Mouse (Mus musculus): ENCODE measurements at regions not wholly inside any gene's neighbourhood (a gene's known extent, or its start where the extent isn't known, plus 50 kb on each side); places are given as distances from the start of the nearest gene placed in this dataset.

DNA sequence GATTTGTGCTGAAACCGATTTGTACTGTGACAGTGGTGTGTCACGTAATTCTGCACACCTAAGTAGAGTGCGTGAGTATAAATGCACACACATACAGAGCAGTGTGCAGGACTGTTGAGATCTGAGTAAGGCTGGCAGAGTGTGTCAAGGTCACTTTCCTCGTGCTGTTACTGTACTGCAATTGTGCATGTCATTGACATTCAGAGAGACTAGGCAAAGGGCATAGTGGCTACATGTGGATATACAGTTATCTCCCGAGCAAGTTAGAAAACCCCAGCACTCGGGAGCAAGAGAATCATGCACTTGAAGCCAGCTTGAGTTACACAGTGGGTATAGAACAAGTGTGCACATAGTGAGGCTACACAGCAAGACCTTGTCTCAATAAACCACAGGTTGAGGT is 110.5 kb upstream of the Magi3 start:
- H3K27me3 ChIP-seq (replicated peaks; ENCODE audit: control insufficient read depth, insufficient read depth, low read length): no peaks in the 10 kb centered on the region
- no peak overlapping the region for H3K27ac ChIP-seq (ENCODE audit: low read depth, low read length)
- 82% methylated on average over 6 of the region's 6 CpGs for WGBS
- H3K9me3 ChIP-seq (ENCODE audit: control insufficient read depth): no peaks in the 10 kb centered on the region
- no peak overlapping the region for H3K9ac ChIP-seq (ENCODE audit: low read depth, low read length)
- H3K4me1 ChIP-seq (replicated peaks; ENCODE audit: control insufficient read depth, insufficient read depth, low read length): no peaks in the 10 kb centered on the region
- no peak for ATAC-seq
- H3K36me3 ChIP-seq (ENCODE audit: control insufficient read depth, insufficient read depth): no peaks in the 10 kb centered on the region
- no peak for TF ChIP-seq CTCF (IDR thresholded peaks at IDR 0.05; ENCODE audit: low read depth)
- H3K4me2 ChIP-seq (replicated peaks; ENCODE audit: low read depth): no peak overlapping the region
- no peak overlapping the region for H3K4me3 ChIP-seq (ENCODE audit: low read depth, low read length)

DNA sequence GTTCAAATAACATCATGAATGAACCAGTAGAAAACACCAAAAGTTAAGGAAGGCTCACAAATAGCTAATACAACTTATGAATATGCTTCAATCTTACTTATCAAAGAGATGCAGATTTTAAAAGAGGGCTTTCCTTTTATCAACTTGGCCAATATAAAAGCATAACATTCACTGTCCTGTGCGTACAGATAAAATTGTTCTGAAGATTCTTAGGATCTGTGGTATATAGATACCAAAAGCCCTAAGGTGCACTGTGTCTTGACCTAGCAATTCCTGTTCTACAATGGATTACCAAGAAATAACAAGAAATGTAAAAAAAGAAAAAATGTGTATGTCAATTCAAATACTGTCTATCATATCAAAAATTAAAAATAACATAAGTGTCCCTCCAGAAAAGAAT is 107.7 kb upstream of the Magi3 start:
- no peak for TF ChIP-seq CTCF (IDR thresholded peaks at IDR 0.05; ENCODE audit: low read depth)
- ATAC-seq: no peak
- WGBS: 100% methylated on average over 1 of the region's 1 CpGs
- no peaks in the 10 kb centered on the region for H3K27me3 ChIP-seq (replicated peaks; ENCODE audit: control insufficient read depth, insufficient read depth, low read length)
- no peaks in the 10 kb centered on the region for H3K9me3 ChIP-seq (ENCODE audit: control insufficient read depth)
- H3K27ac ChIP-seq (ENCODE audit: low read depth, low read length): no peak overlapping the region
- H3K36me3 ChIP-seq (ENCODE audit: control insufficient read depth, insufficient read depth): no peaks in the 10 kb centered on the region
- no peak overlapping the region for H3K4me2 ChIP-seq (replicated peaks; ENCODE audit: low read depth)
- no peaks in the 10 kb centered on the region for H3K4me1 ChIP-seq (replicated peaks; ENCODE audit: control insufficient read depth, insufficient read depth, low read length)
- H3K4me3 ChIP-seq (ENCODE audit: low read depth, low read length): no peak overlapping the region
- no peak overlapping the region for H3K9ac ChIP-seq (ENCODE audit: low read depth, low read length)

DNA sequence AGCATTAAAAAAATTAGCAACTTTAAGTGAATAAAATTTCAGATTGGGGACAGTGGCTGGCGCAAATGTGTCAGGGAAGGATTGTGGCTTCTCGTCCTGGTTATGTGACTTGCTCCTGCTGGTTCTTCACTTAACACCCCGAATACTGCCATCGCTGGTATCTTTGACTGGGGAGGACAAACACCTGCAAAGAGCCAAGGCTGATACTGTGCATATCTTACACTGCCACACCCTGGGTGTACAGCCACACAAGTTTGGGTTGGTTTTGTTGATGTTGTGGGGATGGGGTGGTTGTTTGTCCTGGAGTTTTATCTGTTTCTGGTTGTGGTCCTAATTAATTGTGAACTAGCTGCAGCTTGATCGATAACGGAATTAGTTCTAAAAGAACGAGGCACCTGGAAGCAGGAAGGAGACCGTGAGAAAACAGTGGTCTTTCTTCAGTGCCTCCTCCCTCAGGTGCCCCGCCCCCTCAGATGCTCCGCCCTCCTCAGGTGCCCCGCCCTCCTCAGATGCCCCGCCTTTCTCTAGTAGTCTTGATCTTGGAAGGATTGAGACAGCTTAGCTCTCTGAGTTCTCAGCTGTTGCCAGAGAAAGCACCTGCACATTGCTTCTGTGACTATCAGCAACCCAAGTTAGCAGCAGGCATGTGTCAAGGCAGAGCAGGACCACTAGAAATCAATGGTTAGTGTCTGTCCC is 107.0 kb upstream of the Magi3 start:
- Histone ChIP-seq H3K36me3 (ENCODE audit: control insufficient read depth, insufficient read depth) (no peaks in the 10 kb centered on the region), H3K4me3 (ENCODE audit: low read depth, low read length) (no peak overlapping the region), H3K4me2 (replicated peaks; ENCODE audit: low read depth) (no peak overlapping the region), H3K4me1 (replicated peaks; ENCODE audit: control insufficient read depth, insufficient read depth, low read length) (no peaks in the 10 kb centered on the region), H3K9me3 (ENCODE audit: control insufficient read depth) (no peaks in the 10 kb centered on the region), H3K9ac (ENCODE audit: low read depth, low read length) (no peak overlapping the region), H3K27me3 (replicated peaks; ENCODE audit: control insufficient read depth, insufficient read depth, low read length) (no peaks in the 10 kb centered on the region), H3K27ac (ENCODE audit: low read depth, low read length) (no peak overlapping the region)
- WGBS: 85% methylated on average over 12 of the region's 12 CpGs
- no peak for TF ChIP-seq CTCF (IDR thresholded peaks at IDR 0.05; ENCODE audit: low read depth)
- ATAC-seq: no peak

DNA sequence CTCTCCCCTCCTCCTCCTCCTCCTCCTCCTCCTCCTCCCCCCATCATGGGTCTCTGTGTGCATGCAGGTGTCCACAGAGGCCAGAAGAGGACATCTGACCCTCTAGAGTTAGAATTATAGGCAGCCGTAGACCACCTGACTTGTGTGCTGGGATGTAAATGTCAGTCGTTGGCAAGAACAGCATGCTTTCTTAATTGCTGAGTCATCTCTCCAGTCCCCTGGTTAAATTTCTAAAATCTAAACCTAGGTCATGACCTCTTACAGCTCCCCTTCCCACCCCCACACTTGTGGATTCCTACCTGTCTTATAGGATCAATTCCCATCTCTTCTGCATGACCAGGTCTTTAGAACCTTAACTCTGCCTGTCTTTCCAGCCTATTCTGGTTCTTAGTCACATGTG is 102.4 kb upstream of the Magi3 start:
- no peak overlapping the region for H3K9ac ChIP-seq (ENCODE audit: low read depth, low read length)
- no peak overlapping the region for H3K27ac ChIP-seq (ENCODE audit: low read depth, low read length)
- WGBS: 67% methylated on average over 2 of the region's 2 CpGs
- H3K9me3 ChIP-seq (ENCODE audit: control insufficient read depth): no peaks in the 10 kb centered on the region
- H3K4me1 ChIP-seq (replicated peaks; ENCODE audit: control insufficient read depth, insufficient read depth, low read length): no peaks in the 10 kb centered on the region
- ATAC-seq: no peak
- H3K4me2 ChIP-seq (replicated peaks; ENCODE audit: low read depth): no peak overlapping the region
- H3K4me3 ChIP-seq (ENCODE audit: low read depth, low read length): no peak overlapping the region
- TF ChIP-seq CTCF (IDR thresholded peaks at IDR 0.05; ENCODE audit: low read depth): no peak
- H3K27me3 ChIP-seq (replicated peaks; ENCODE audit: control insufficient read depth, insufficient read depth, low read length): no peaks in the 10 kb centered on the region
- no peaks in the 10 kb centered on the region for H3K36me3 ChIP-seq (ENCODE audit: control insufficient read depth, insufficient read depth)

DNA sequence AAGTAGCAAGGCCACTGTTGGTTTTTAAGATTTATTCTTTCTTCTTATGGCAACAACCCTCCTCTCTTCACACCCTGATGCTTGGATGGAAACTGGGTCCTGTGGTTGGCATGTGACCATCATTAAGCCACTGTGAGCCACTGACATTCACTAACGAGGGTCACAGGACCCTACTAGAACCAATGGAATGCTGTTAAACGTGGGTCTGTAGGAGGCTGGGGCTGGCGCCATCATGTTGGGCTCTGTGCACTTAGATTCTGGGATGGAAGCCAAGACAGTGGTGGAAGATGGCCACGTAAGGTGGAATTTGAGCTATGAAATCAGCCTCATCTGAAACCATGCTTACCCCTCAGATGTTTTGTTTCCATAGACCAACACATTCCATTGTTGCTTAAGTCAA is 100.2 kb upstream of the Magi3 start:
- no peak overlapping the region for H3K4me3 ChIP-seq (ENCODE audit: low read depth, low read length)
- no peak overlapping the region for H3K27ac ChIP-seq (ENCODE audit: low read depth, low read length)
- WGBS: 67% methylated on average over 4 of the region's 4 CpGs
- ATAC-seq: no peak
- H3K27me3 ChIP-seq (replicated peaks; ENCODE audit: control insufficient read depth, insufficient read depth, low read length): no peaks in the 10 kb centered on the region
- no peak overlapping the region for H3K4me2 ChIP-seq (replicated peaks; ENCODE audit: low read depth)
- no peaks in the 10 kb centered on the region for H3K9me3 ChIP-seq (ENCODE audit: control insufficient read depth)
- no peaks in the 10 kb centered on the region for H3K36me3 ChIP-seq (ENCODE audit: control insufficient read depth, insufficient read depth)
- H3K9ac ChIP-seq (ENCODE audit: low read depth, low read length): no peak overlapping the region
- TF ChIP-seq CTCF (IDR thresholded peaks at IDR 0.05; ENCODE audit: low read depth): no peak
- H3K4me1 ChIP-seq (replicated peaks; ENCODE audit: control insufficient read depth, insufficient read depth, low read length): no peaks in the 10 kb centered on the region

DNA sequence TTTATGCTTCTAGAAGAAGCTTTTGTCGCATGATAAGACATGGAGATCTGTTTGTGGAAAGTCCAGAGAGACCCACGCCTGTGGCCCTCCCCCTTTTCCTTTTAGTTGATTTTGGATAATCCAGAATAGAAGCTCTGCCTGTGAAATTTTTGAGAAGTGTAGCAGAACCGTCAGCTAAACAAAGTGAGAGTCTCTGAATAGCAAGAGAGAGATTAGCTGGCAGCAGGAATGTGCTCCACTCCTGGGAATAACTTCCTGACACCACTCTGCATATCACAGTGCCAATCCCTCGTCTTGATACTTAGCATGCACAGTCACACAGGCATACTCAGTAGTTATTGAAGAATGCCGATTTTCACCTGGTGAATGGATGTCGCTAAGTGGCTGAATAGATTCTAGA is 99.2 kb upstream of the Magi3 start:
- no peak for ATAC-seq
- 39% methylated on average over 6 of the region's 6 CpGs for WGBS
- Histone ChIP-seq H3K9me3 (ENCODE audit: control insufficient read depth) (no peaks in the 10 kb centered on the region), H3K4me3 (ENCODE audit: low read depth, low read length) (no peak overlapping the region), H3K9ac (ENCODE audit: low read depth, low read length) (no peak overlapping the region), H3K4me2 (replicated peaks; ENCODE audit: low read depth) (no peak overlapping the region; the same call in 1 of the 2 replicates), H3K27ac (ENCODE audit: low read depth, low read length) (no peak overlapping the region), H3K27me3 (replicated peaks; ENCODE audit: control insufficient read depth, insufficient read depth, low read length) (no peaks in the 10 kb centered on the region), H3K4me1 (replicated peaks; ENCODE audit: control insufficient read depth, insufficient read depth, low read length) (no peaks in the 10 kb centered on the region), H3K36me3 (ENCODE audit: control insufficient read depth, insufficient read depth) (no peaks in the 10 kb centered on the region)
- TF ChIP-seq CTCF (IDR thresholded peaks at IDR 0.05; ENCODE audit: low read depth): no peak

DNA sequence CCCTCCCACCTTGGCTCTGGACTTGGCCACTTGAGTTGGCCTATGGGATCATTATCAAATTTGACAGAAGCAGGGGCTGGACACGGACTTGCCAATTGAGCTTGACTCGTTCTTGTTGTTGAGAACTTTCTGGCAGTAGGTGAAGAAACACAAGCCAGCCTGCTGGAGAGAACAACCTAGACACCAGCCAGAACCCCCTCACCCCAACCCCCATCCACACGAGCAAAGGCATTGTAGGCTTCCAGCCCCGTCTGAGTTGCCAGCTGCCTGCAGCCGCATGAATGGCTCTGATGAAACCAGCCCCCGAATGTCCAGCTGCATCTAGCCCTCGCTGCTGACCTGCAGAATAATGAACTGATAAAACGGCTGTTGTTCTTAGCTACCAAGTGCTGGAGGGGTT is 98.7 kb upstream of the Magi3 start:
- Histone ChIP-seq H3K9me3 (ENCODE audit: control insufficient read depth) (no peaks in the 10 kb centered on the region), H3K27ac (ENCODE audit: low read depth, low read length) (no peak overlapping the region), H3K4me2 (replicated peaks; ENCODE audit: low read depth) (no peak overlapping the region; the same call in 1 of the 2 replicates), H3K36me3 (ENCODE audit: control insufficient read depth, insufficient read depth) (no peaks in the 10 kb centered on the region), H3K27me3 (replicated peaks; ENCODE audit: control insufficient read depth, insufficient read depth, low read length) (no peaks in the 10 kb centered on the region), H3K9ac (ENCODE audit: low read depth, low read length) (no peak overlapping the region), H3K4me3 (ENCODE audit: low read depth, low read length) (no peak overlapping the region), H3K4me1 (replicated peaks; ENCODE audit: control insufficient read depth, insufficient read depth, low read length) (no peaks in the 10 kb centered on the region)
- WGBS: 44% methylated on average over 8 of the region's 8 CpGs
- ATAC-seq: no peak
- TF ChIP-seq CTCF (IDR thresholded peaks at IDR 0.05; ENCODE audit: low read depth): no peak
